Mouse (Mus musculus): ENCODE measurements around the gene Gm1527.
"Not testable (repeated sequence)": the region's sequence is repeated elsewhere in the genome, so short reads cannot be mapped to it uniquely, and the experiment has no call there.

The Gm1527 gene

DNA sequence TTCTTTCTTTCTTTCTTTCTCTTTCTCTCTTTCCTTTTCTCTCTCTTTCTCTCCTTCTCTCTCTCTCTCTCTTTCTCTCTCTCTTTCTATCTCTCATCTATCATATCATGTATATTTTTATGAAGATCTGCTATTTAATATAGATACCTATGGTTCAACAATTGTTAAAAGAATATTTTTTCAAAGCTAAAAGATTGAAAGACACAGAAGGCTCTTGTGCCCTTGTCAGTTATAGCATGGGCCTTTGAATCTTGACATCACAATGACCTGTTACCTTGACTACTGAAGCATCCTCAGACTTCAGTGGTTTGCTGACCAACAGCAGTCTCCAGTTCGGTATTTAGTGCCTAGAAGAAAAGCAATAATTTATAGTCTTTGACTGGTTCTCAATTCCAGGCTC is at the start of gene Gm1527:
Gene Gm1527 (plus strand): TSS at position 301 of the 400 bp plus-strand sequence.
- no peak for DNase-seq (ENCODE audit: inconsistent age in 2 of 2, low spot score in 1 of 2)

DNA sequence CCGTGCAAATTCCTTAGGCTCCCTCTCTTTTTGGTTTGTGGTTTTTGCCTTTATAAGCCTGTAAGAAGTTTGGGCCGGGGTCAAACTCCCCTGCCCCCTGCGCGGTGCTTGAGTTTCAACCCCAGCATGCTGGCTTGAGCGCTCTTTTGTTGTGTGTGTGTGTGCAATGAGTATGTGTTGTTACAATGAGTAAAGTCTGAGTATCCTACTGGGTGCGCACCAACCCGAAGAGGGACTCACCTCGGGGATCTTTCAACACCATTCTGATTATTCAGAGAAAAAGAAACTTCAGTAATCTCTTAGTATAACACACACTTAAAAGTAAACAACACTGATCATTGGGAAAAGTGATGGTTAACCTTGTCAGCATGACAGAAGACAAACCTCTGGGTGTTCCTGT is 49.2 kb upstream of the Gm1527 start:
- DNase-seq (ENCODE audit: inconsistent age in 2 of 2, low spot score in 1 of 2), result no peak

DNA sequence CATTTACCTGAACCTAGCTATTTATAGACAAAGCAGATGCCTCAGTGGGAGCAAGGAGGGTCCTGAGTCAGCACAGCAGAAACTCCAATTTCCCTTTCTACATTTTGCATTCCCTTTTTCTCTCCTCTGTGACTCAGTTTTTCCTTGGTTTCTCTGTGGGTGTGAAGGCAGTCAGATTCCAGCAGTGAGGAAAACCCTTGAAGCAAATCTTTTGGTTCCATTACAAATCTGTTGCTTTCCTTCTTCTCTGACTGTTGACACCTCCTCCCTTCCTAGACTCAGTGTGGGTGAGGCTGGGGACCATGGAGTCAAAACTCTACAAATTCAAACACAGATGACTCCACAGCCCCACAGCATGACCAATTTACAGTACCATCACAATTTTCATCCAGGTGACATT is 45.3 kb upstream of the Gm1527 start:
- DNase-seq (ENCODE audit: inconsistent age in 2 of 2, low spot score in 1 of 2), result no peak

DNA sequence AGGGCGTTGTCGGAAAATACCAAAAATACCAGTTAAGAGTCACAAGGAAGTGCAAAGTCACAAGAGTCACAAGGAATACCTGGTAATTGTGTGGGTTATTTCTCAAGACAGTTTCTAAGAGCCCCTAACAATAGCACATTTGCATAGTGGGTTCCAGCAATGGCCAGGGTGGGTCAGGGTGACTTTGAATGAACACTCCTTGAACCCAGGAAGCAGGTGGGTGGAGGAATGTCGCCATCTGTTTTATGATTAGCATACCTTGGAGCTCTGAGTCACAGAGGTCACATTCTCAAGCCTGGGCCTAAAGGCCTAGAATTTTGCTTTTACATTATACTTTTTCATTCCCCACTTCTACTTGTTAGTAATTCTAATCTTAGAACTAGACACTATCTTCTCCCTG is 40.2 kb upstream of the Gm1527 start:
- DNase-seq (ENCODE audit: inconsistent age in 2 of 2, low spot score in 1 of 2), result not testable (repeated sequence)

DNA sequence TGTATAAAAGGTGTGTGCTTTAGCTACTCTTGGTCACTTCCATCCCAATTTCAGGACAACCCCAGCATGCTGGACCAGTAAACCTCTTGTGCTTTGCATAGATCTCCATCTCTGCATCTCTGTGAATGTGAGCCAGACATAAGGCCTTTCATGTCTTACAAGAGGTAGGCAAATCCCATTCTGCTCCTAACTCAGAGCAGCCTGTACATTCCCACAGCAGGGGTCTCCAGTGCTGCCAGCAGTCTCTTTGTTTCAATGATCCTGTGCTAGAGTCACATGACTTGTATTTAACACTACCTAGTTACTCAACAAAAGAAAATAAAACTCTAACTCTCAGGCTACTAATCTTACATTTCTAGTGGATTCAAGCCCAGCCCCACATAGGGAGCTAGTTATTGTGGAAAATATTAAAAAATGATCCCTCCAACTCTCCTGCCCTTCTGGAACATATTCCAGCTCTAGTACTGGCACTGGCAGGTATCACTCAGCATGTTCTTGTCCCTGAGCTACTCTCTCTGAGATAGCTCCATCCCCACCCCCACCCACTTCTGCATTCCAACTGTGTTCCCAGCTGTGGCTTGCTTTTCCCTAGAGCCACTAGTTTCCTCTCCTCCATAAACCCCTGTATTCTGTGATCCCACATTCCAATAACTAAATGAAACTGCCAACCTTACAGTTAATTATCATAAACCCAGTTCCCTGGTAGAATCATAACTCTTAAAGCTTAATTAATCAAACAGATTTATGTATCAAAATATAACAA is 32.6 kb upstream of the Gm1527 start:
- not testable (repeated sequence) for DNase-seq (ENCODE audit: inconsistent age in 2 of 2, low spot score in 1 of 2)

DNA sequence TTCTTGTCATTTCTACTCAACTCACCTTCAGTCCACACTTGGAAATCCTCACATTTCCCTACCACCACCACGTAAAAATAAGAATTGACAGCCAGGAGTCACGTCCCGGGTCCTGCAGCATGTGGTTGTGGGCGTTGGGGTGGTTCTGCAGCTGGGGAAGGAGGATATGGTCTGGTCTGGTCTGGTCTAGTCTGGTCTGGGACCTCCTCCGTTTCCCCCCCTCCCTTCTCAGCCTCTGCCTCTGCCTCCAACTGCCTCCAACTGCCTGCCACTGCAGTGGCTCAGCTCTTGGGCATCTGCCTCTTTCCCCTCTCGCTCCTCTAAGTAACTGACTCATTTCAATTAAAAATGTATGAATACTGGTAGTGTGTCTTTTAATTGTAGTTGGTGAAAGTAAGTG is 4.5 kb downstream of the Gm1527 start:
- not testable (repeated sequence) for DNase-seq (ENCODE audit: inconsistent age in 2 of 2, low spot score in 1 of 2)

DNA sequence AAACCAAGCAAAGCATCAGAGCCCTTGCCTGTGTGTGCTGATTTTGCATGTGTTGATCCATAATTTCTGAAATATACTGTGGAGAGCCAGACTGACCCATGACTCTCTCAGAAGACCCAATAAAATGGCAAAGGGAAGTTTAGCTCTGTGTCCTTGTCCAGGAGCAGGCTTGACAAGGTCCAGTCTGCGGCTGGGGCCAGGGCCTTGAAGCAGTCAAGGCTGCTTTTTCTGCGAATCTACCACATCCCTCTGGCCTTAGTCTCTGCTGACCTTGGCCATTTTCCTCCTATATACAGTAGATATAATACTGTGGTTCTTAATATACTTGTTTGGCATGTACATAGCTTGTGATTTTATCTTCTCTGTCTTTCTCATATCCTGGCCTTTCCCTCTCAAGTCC is 73.5 kb downstream of the Gm1527 start:
- peak; percentile 27 to 65 for DNase-seq (ENCODE audit: inconsistent age in 2 of 2, low spot score in 1 of 2)

DNA sequence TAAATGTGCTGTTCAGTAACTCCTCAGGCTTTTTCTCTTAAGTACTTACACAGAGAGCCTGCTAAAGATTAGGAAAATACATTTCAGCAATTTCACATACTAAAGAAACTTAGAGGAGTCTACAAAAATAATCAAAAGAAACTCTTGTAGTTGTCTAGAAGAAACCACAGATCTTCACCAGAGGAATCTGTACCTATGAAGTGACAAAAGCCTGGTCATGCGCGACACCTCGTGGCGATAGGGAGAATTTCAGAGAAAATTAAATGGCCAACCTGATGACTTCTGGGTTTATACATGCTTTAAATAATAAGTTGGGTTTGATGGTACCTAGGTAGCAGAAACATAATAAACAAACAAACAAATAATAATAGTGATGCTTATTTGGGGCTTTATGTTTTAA is 76.4 kb downstream of the Gm1527 start:
- peak; percentile 26 to 79 for DNase-seq (ENCODE audit: inconsistent age in 2 of 2, low spot score in 1 of 2)
